Mouse (Mus musculus): ENCODE data around the gene Prl2c5. TPM values are rescaled to one million over a fixed set of nuclear protein-coding genes. Genes with fewer than 3 reads are reported as not detected.
A peak's percentile ranks its signal among the peaks of the same experiment; 100 is the strongest.
"Not testable (repeated sequence)": the region's sequence is repeated elsewhere in the genome, so short reads cannot be mapped to it uniquely, and the experiment has no call there.

The Prl2c5 gene
- not detected in 2 replicates for polyA plus RNA-seq (2015; fragmentation: Nextera tagmentation; extraction: Ambion mirVana)

DNA sequence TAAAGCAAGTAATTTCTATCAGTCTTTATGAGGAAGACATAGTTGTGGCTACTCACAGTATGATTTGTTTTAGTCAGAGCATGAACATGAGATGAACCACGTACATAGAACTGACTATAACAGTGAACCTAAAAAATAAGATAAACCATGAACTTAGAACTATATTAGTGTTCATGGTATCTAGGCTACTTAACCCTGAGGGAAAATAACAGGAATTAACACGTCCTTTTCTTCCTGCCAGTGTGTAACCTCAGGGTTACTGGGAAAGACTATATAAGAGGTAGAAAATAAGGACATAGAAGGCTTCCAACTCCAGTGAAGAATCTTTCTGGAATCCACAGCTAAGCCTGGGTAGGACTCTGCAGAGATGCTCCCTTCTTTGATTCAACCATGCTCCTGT, at the start of gene Prl2c5:
Gene Prl2c5 (plus strand): TSS at position 301 of the 400 bp plus-strand sequence.
- WGBS: 63% methylated on average over 2 of the region's 2 CpGs
- DNase-seq (ENCODE audit: low spot score); ATAC-seq (replicated peaks; ENCODE audit: low FRiP score, low read depth); H3K27me3 ChIP-seq (ENCODE audit: insufficient read depth, low read length); H3K4me1 ChIP-seq (replicated peaks; ENCODE audit: insufficient read depth, low read length); H3K4me2 ChIP-seq (ENCODE audit: low read length); H3K36me3 ChIP-seq (ENCODE audit: insufficient read depth, low read length); H3K27ac ChIP-seq; H3K9ac ChIP-seq (ENCODE audit: low read depth, low read length); H3K9me3 ChIP-seq (replicated peaks; ENCODE audit: low read length); H3K4me3 ChIP-seq (replicated peaks; ENCODE audit: low read depth, low read length): not testable (repeated sequence)

DNA sequence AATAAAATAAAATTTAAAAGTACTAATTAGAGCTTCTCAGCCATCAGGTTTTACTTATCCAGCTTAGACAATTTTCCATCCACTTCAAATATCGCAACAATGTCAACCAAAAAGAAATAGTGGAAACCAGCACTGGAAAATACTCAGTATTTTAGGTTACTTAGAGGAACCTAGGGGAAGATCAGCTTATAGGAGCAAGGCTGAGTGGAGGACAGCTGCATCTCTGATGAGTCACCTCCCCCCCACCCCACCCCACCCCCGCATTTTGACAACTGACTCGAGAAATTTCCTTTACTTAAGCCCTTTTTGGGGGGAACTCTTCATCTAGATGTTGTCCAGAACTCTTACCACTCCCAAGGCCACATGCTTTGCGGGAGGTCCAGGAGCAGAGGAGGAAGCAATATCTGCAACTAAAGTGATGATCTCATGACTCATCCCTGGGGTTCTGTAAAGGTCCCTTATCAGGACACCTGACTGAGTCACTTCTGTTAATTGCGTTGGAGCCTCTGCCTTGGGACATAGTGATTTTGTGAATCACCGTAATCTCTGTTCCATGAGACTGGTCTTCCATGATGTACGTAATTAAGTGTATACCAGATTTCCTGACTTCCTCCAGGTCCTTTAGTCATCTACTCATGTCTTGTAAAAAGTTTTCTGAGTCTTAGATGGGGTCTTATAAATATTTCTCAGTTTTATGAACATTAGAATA, 19.6 kb upstream of the Prl2c5 start:
- not testable (repeated sequence) for H3K4me1 ChIP-seq (replicated peaks; ENCODE audit: insufficient read depth, low read length); H3K36me3 ChIP-seq (ENCODE audit: insufficient read depth, low read length); ATAC-seq (replicated peaks; ENCODE audit: low FRiP score, low read depth); H3K27me3 ChIP-seq (ENCODE audit: insufficient read depth, low read length); H3K4me2 ChIP-seq (ENCODE audit: low read length); DNase-seq (ENCODE audit: low spot score); H3K9me3 ChIP-seq (replicated peaks; ENCODE audit: low read length); H3K4me3 ChIP-seq (replicated peaks; ENCODE audit: low read depth, low read length); H3K27ac ChIP-seq; H3K9ac ChIP-seq (ENCODE audit: low read depth, low read length)
- WGBS: 63% methylated on average over 4 of the region's 7 CpGs

DNA sequence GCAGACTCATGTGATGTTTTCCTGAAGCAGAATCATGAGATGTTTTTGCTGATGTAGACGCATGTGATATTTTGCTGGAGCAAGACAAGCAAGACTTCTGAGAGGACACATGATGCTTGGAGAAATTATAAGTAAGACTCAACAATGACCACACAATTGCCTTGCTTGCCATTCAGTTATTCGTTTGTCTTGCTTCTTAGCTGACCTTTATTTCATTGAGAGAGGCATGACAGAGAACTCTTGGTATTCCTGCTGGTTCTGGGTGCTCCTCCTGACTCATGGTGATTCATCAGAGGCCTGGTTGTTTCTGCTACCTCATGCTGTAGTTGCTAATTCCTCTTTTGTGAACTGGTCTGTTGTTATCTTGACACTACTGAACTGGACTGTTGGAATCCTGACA, 13.9 kb upstream of the Prl2c5 start:
- not testable (repeated sequence) for DNase-seq (ENCODE audit: low spot score); H3K9ac ChIP-seq (ENCODE audit: low read depth, low read length); H3K4me1 ChIP-seq (replicated peaks; ENCODE audit: insufficient read depth, low read length); ATAC-seq (replicated peaks; ENCODE audit: low FRiP score, low read depth); H3K36me3 ChIP-seq (ENCODE audit: insufficient read depth, low read length); H3K27ac ChIP-seq; H3K9me3 ChIP-seq (replicated peaks; ENCODE audit: low read length); H3K27me3 ChIP-seq (ENCODE audit: insufficient read depth, low read length); H3K4me3 ChIP-seq (replicated peaks; ENCODE audit: low read depth, low read length); H3K4me2 ChIP-seq (ENCODE audit: low read length)
- WGBS: 80% methylated on average over 2 of the region's 2 CpGs

DNA sequence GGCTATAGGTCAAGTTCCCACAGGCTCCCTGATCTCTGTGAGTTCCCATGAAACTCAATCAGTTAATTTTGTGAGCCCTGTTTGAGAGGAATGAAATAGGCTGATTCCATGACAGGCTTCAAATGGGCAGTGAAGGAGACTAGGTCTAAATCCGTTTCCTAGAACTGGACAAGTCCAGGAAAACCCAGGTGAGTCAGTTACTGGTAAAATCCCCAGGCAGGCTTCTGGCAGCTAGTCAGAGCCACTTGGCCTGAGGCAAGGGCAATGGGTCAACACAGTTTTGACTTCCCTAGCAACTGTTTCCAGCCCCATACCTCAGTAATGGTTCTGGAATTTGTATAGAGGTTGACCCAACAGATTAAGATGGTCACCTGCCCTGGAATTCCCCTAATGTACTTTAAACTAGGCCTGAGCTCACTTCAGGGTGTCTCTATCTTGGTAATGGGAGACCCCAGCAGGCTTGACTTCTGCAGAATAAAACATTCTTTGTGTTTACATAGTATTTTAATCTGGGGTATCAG, 8.8 kb upstream of the Prl2c5 start:
- DNase-seq (ENCODE audit: low spot score): not testable (repeated sequence)

DNA sequence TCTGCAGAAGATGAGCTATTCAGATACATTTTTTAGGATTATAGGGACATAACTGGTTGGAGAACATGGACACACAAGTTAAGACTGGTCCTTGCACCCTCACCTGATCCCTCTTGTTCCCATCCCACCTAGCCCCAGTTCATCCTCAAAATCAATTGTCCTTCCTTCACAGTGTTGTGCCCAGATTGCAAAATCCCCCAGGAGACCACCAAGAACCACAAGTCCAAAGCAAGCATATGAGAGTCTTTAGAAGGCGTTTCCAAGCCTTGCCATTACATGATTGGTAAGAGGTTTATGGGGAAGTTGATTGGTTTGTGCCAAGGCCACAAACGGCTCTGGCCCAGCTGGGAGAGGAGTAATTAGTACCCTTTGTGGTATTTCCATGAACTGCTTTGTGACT, 6.8 kb upstream of the Prl2c5 start:
- not testable (repeated sequence) for H3K36me3 ChIP-seq (ENCODE audit: insufficient read depth, low read length); ATAC-seq (replicated peaks; ENCODE audit: low FRiP score, low read depth); H3K9me3 ChIP-seq (replicated peaks; ENCODE audit: low read length); H3K27me3 ChIP-seq (ENCODE audit: insufficient read depth, low read length); H3K4me2 ChIP-seq (ENCODE audit: low read length); DNase-seq (ENCODE audit: low spot score); H3K4me3 ChIP-seq (replicated peaks; ENCODE audit: low read depth, low read length); H3K4me1 ChIP-seq (replicated peaks; ENCODE audit: insufficient read depth, low read length); H3K27ac ChIP-seq; H3K9ac ChIP-seq (ENCODE audit: low read depth, low read length)
- WGBS: 54% methylated on average over 2 of the region's 2 CpGs

More for the DNA sequence above, 8.8 kb upstream of the Prl2c5 start:
- not testable (repeated sequence) for H3K4me2 ChIP-seq (ENCODE audit: low read length); ATAC-seq (replicated peaks; ENCODE audit: low FRiP score, low read depth); H3K36me3 ChIP-seq (ENCODE audit: insufficient read depth, low read length); H3K4me3 ChIP-seq (replicated peaks; ENCODE audit: low read depth, low read length); H3K4me1 ChIP-seq (replicated peaks; ENCODE audit: insufficient read depth, low read length); H3K27me3 ChIP-seq (ENCODE audit: insufficient read depth, low read length); H3K9me3 ChIP-seq (replicated peaks; ENCODE audit: low read length); H3K9ac ChIP-seq (ENCODE audit: low read depth, low read length); H3K27ac ChIP-seq
- 80% methylated on average over 1 of the region's 1 CpGs for WGBS

DNA sequence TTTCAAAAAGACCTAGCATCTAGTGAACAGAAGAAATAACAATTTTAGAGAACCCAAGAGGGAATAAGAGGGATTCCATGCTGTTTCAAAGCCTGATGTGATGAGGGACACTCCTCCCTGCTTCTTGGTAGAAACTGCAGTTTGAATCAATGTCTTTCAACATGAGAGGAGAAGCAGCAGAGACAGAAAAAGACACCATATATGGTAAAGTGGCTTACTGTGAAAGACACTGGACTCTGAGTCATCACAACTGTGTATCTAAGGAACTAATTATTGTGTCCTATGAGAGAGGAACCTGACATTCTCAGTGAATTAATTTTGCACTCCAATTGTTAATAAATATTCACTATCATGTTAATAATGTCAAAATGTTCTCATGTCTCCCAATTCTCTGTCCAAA, 28.7 kb downstream of the Prl2c5 start:
- H3K4me1 ChIP-seq (replicated peaks; ENCODE audit: insufficient read depth, low read length); H3K9me3 ChIP-seq (replicated peaks; ENCODE audit: low read length); H3K27me3 ChIP-seq (ENCODE audit: insufficient read depth, low read length); H3K4me3 ChIP-seq (replicated peaks; ENCODE audit: low read depth, low read length); H3K9ac ChIP-seq (ENCODE audit: low read depth, low read length); H3K27ac ChIP-seq; H3K4me2 ChIP-seq (ENCODE audit: low read length); DNase-seq (ENCODE audit: low spot score); H3K36me3 ChIP-seq (ENCODE audit: insufficient read depth, low read length); ATAC-seq (replicated peaks; ENCODE audit: low FRiP score, low read depth): not testable (repeated sequence)

DNA sequence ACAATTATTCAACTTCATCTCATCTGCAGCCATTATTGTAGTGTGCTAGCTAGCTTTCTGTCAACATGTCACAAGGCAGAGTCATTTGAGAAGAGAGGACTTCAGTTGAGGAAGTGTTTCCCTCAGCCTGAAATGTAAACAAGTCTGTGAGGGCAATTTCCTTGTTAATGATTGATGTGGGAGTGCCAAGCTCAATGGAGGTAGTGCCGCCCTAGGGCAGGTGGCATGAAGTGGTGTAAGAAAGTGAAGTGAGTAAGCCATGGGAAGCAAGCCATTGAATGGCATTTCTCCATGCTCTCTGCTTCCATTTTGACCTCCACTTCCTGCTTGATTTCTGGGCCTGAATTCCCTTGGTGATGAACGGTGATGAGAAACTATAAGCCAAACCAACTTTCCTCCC, 33.8 kb downstream of the Prl2c5 start:
- H3K36me3 ChIP-seq (ENCODE audit: insufficient read depth, low read length); H3K4me2 ChIP-seq (ENCODE audit: low read length); H3K4me1 ChIP-seq (replicated peaks; ENCODE audit: insufficient read depth, low read length); H3K9me3 ChIP-seq (replicated peaks; ENCODE audit: low read length); H3K27ac ChIP-seq; H3K27me3 ChIP-seq (ENCODE audit: insufficient read depth, low read length); DNase-seq (ENCODE audit: low spot score); H3K9ac ChIP-seq (ENCODE audit: low read depth, low read length); H3K4me3 ChIP-seq (replicated peaks; ENCODE audit: low read depth, low read length): not testable (repeated sequence)
- 44% methylated on average over 2 of the region's 2 CpGs for WGBS
- ATAC-seq (replicated peaks; ENCODE audit: low FRiP score, low read depth): 0 out of 2 replicates have a peak, but pooled peaks have one; percentile 29

DNA sequence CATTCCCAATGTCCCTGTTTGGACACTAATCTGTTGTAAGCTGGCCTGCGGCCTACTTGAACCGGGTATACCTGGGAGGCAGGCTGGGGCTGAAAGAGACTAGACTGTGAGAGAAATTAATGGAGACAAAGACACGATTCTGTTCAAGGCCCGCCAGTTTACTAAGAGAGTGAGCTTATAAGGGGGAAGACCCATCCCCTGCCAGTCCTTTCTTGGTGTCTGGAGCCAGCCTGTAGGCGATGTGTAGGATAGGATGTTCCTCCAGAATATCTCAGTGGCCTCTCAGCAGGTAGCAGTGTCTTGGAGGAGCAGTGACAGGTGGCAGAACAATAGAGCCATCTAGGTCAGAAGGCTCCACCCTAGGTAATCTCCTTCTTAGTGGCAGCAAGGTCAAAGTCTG, 37.7 kb downstream of the Prl2c5 start:
- H3K27ac ChIP-seq; H3K4me2 ChIP-seq (ENCODE audit: low read length); H3K9ac ChIP-seq (ENCODE audit: low read depth, low read length); H3K4me3 ChIP-seq (replicated peaks; ENCODE audit: low read depth, low read length); DNase-seq (ENCODE audit: low spot score); H3K36me3 ChIP-seq (ENCODE audit: insufficient read depth, low read length); H3K9me3 ChIP-seq (replicated peaks; ENCODE audit: low read length); H3K4me1 ChIP-seq (replicated peaks; ENCODE audit: insufficient read depth, low read length); H3K27me3 ChIP-seq (ENCODE audit: insufficient read depth, low read length); ATAC-seq (replicated peaks; ENCODE audit: low FRiP score, low read depth): not testable (repeated sequence)
- WGBS: 76% methylated on average over 5 of the region's 5 CpGs
